Mouse (Mus musculus) lung, postnatal 0 days (tissue): ENCODE data around the gene Hspa2. TPM values are rescaled to one million over a fixed set of nuclear protein-coding genes. Genes with fewer than 3 reads are reported as not detected.

Source experiments
- ATAC-seq: fragments of 200-750 bp; cut with Nextera tagmentation; 2 replicates; pipeline ENCODE4 v1.8.0; 2017; ENCODE audit warnings: moderate library complexity
- DNase-seq: peaks from one replicate; pipeline ENCODE4 v3.0.0-alpha.2; 2016; ENCODE audit warnings: low spot score
- H3K27ac ChIP-seq: fragments of 300-500 bp; sonication (generic); 2 replicates; pipeline ENCODE4 v1.5.1; 2014; ENCODE audit warnings: antibody characterized with exemption, mild to moderate bottlenecking, low read length, mixed read lengths
- H3K27me3 ChIP-seq: fragments of 300-500 bp; sonication (generic); replicated peaks from 2 replicates; pipeline ENCODE4 v1.6.1; 2014; ENCODE audit warnings: low read length, mixed read lengths; ENCODE audit not compliant: insufficient read depth
- H3K36me3 ChIP-seq: fragments of 300-500 bp; sonication (generic); 2 replicates; pipeline ENCODE4 v1.6.1; 2014; ENCODE audit warnings: low read length, mixed read lengths; ENCODE audit not compliant: insufficient read depth
- H3K4me1 ChIP-seq: fragments of 300-500 bp; sonication (generic); 2 replicates; pipeline ENCODE4 v1.6.1; 2014; ENCODE audit warnings: antibody characterized with exemption, low read depth, low read length, mixed read lengths; ENCODE audit not compliant: insufficient read depth
- H3K4me2 ChIP-seq: fragments of 300-500 bp; sonication (generic); replicated peaks from 2 replicates; pipeline ENCODE4 v1.6.1; 2014; ENCODE audit warnings: low read depth, mild to moderate bottlenecking, low read length, moderate library complexity, mixed read lengths
- H3K4me3 ChIP-seq: fragments of 300-500 bp; sonication (generic); 2 replicates; pipeline ENCODE4 v1.5.1; 2014; ENCODE audit warnings: low read depth, low read length
- H3K9ac ChIP-seq: fragments of 300-500 bp; sonication (generic); replicated peaks from 2 replicates; pipeline ENCODE4 v1.6.1; 2014; ENCODE audit warnings: low read depth, mild to moderate bottlenecking
- H3K9me3 ChIP-seq: fragments of 300-500 bp; sonication (generic); 2 replicates; pipeline ENCODE4 v1.6.1; 2016; ENCODE audit warnings: low read length, mixed read lengths
- CTCF ChIP-seq: IDR thresholded peaks from 2 replicates; pipeline ENCODE4 v1.5.1; 2016; ENCODE audit warnings: antibody characterized with exemption, mild to moderate bottlenecking
- EP300 ChIP-seq: IDR thresholded peaks from 2 replicates; pipeline ENCODE4 v1.6.1; 2016; ENCODE audit warnings: antibody characterized with exemption, mild to moderate bottlenecking, control low read depth
- WGBS: fragments of 180-500 bp; shearing (Covaris S2); extraction: QIAGEN DNeasy Blood & Tissue Kit; methylation state at CpG from one replicate; pipeline ENCODE4 v1.1.7; 2014; 5-methylcytosine and 5-hydroxymethylcytosine counted together
- polyA plus RNA-seq: library from polyadenylated mRNA; unstranded; fragments of >200 nt; fragmentation: Nextera tagmentation; extraction: Ambion mirVana; gene quantifications from 2 replicates; pipeline ENCODE4 v1.2.1, GENCODE M21; 2015

Hspa2 gene
- 25.0 and 30.2 TPM in 2 replicates for polyA plus RNA-seq

GRCm38 (mm10) chr12:76403886-76404537 is at the start of gene Hspa2:
Hspa2 (plus strand) TSS chr12:76404176.
- TF ChIP-seq EP300: no peak
- TF ChIP-seq CTCF: no peak
- peak; percentile 98 for ATAC-seq

GRCm38 (mm10) chr12:76360868-76361267 is 43.1 kb upstream of the Hspa2 start:
- Histone ChIP-seq H3K9ac (no peak overlapping the region), H3K4me2 (no peak overlapping the region), H3K27ac (no peak overlapping the region), H3K9me3 (no peaks in the 10 kb centered on the region), H3K4me1 (no peaks in the 10 kb centered on the region), H3K36me3 (no peaks in the 10 kb centered on the region), H3K27me3 (no peaks in the 10 kb centered on the region), H3K4me3 (no peak overlapping the region)
- WGBS: 79% methylated on average over 1 of the region's 1 CpGs
- ATAC-seq (no peak), DNase-seq (no peak)
- TF ChIP-seq CTCF (no peak), EP300 (no peak)

More at GRCm38 (mm10) chr12:76403886-76404537, at the start of gene Hspa2:
- no peaks in the 10 kb centered on the region for H3K9me3 ChIP-seq
- WGBS: 1% methylated on average over 48 of the region's 54 CpGs
- DNase-seq: peak; percentile 100
- H3K4me3 ChIP-seq: peak within 1 kb of the TSS; percentile 62
- H3K4me1 ChIP-seq: peaks cover 12% of the 10 kb centered on the region; the same call in 1 of the 2 replicates
- no peaks in the 10 kb centered on the region for H3K36me3 ChIP-seq
- peaks cover 17% of the 10 kb centered on the region; the same call in 1 of the 2 replicates for H3K27me3 ChIP-seq
- peak within 1 kb of the TSS; percentile 90 for H3K27ac ChIP-seq
- peak within 1 kb of the TSS; percentile 79 for H3K4me2 ChIP-seq
- peak within 1 kb of the TSS; percentile 55 for H3K9ac ChIP-seq

GRCm38 (mm10) chr12:76361405-76362302 is 42.3 kb upstream of the Hspa2 start:
- Histone ChIP-seq H3K27me3 (no peaks in the 10 kb centered on the region), H3K9ac (no peak overlapping the region), H3K4me1 (no peaks in the 10 kb centered on the region), H3K4me2 (no peak overlapping the region), H3K27ac (no peak overlapping the region), H3K9me3 (no peaks in the 10 kb centered on the region), H3K36me3 (no peaks in the 10 kb centered on the region), H3K4me3 (no peak overlapping the region)
- TF ChIP-seq EP300 (no peak), CTCF (no peak)
- ATAC-seq (no peak), DNase-seq (no peak)
- WGBS: 52% methylated on average over 9 of the region's 9 CpGs

GRCm38 (mm10) chr12:76362303-76362676 is 41.7 kb upstream of the Hspa2 start:
- Histone ChIP-seq H3K9ac (no peak overlapping the region), H3K4me3 (no peak overlapping the region), H3K36me3 (no peaks in the 10 kb centered on the region), H3K27ac (no peak overlapping the region), H3K27me3 (no peaks in the 10 kb centered on the region), H3K4me1 (peaks cover under 1% of the 10 kb centered on the region; the same call in 1 of the 2 replicates), H3K9me3 (no peaks in the 10 kb centered on the region), H3K4me2 (no peak overlapping the region)
- no peak for ATAC-seq
- TF ChIP-seq EP300: no peak
- TF ChIP-seq CTCF: no peak
- 61% methylated on average over 9 of the region's 9 CpGs for WGBS
- DNase-seq: no peak

GRCm38 (mm10) chr12:76366276-76366675 is 37.7 kb upstream of the Hspa2 start:
- no peaks in the 10 kb centered on the region for H3K9me3 ChIP-seq
- H3K4me1 ChIP-seq: peaks cover 4% of the 10 kb centered on the region; the same call in 1 of the 2 replicates
- H3K27ac ChIP-seq: no peak overlapping the region
- no peak overlapping the region for H3K4me2 ChIP-seq
- no peak for TF ChIP-seq EP300
- no peak for TF ChIP-seq CTCF
- no peaks in the 10 kb centered on the region for H3K27me3 ChIP-seq
- no peaks in the 10 kb centered on the region for H3K36me3 ChIP-seq
- no peak for DNase-seq
- 77% methylated on average over 3 of the region's 3 CpGs for WGBS
- no peak overlapping the region for H3K9ac ChIP-seq
- ATAC-seq: no peak
- H3K4me3 ChIP-seq: no peak overlapping the region
